Mouse (Mus musculus) layer of hippocampus, adult 9-11 months (tissue): ENCODE results near the gene Tes.
A peak's percentile ranks its signal among the peaks of the same experiment; 100 is the strongest.

Source experiments
- DNase-seq: peaks from one replicate; pipeline ENCODE4 v3.0.0; 2022

The Tes gene

DNA sequence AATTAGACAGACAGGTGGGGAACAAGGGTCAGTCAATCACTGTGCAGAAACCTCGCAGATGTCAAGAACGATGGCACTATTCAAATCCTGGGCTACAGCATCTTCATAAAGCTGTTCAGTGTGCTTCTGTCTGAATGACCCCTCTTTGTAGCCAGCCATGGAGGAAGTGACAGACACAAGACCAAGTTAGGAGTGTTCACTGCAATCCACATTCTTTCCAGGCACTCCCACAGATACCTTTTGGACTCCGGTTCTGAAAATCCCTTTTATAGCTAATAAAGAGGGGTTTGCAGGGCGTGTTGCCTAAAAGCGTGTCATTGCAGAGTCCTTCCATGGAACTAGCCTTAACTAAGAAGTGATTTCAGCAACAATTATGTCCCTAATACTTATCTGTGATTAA is 14.9 kb downstream of the Tes start:
- DNase-seq = no peak

DNA sequence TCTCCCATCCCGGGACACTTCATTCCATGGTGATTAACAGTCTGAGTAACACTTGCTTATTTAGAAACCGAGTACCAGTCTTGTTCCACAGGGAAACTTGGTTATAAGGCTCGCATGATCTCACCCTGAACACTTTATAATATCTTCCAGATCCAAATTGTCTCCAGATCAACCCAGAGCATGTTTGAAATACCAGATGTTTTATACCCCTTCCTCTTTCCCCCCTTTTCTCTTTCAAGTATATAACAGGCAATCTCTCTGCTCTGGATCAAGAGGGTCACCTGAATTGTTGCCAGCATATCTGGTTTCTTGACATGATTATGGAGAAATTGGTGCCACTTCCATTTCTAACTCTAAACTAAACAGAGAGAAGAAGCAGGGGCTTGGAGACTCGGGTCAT is 17.3 kb downstream of the Tes start:
- DNase-seq = no peak

DNA sequence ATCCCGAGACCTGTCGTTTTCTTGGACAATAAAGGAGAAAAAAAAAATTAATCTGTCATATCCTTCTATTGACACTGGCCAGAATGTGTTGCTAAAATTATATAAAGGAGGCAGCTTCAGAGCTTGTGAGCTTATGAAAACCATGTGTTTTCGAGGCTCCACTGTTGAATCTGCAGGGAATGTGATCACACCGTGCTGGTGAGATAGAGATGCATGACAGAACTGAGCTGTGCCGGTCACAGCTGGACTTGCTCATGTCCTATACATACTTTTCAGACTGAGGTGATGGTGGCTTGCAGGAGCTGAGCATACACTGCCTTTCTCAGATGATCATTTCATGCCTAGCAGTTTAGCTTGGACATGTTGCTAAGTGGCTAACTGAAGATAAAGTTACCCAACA is 17.9 kb downstream of the Tes start:
- no peak for DNase-seq

DNA sequence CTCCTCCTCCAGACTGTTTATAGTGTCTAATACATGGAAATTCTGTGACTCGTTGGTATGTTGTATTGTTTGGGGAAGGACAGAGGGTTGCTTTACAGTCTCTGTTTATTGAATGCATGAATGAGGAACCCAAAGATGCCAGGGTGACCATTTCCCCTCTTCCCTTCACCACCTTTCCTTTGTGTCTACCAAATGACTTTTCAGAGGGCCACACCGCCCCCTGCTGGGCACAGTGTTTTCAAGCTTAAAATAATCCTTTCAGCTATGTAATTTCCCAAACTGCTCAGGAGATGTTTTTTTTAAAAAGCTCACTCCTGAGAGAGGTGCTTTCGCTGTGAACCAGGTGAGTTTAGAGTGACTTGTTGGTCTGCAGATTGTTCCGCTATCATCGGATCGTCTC is 22.5 kb downstream of the Tes start:
- peak; percentile 21 for DNase-seq

DNA sequence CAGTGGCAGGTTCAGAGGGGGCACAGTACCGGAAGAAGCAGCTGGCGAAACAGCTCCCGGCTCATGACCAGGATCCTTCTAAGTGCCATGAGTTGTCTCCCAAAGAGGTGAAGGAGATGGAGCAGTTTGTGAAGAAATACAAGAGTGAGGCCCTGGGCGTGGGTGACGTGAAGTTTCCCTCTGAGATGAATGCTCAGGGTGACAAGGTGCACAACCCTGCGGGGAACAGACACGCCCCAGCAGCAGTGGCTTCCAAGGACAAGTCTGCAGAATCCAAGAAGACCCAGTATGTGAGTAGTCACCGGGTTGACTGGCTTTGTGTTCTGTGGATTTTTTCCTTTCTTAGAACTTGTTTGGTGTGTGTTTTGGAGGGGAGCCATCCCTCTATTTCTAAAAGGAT is 32.4 kb downstream of the Tes start:
- no peak for DNase-seq

DNA sequence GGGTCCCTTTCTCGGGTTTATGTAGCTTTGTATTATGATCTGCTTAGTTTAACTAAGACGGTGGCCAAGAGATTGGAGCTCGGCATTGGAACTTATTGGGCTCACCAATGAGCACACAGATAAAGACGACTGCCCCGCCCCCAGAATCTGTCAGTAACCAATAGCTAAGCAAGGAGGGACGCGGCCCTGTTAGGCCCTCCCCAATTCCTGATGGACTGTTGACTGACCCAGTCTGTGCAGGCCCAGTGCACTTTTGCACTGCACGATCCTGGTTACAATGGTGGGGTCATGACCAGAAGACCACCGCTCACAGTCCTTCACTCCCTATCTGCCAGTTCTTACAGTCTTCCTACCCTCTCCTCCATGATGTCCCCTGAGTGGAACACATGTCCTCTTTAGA is 33.6 kb downstream of the Tes start:
- no peak for DNase-seq

- DNase-seq = no peak
Observed at GRCm38 (mm10) chr6:17099477-17100130, 34.7 kb downstream of the Tes start.

DNA sequence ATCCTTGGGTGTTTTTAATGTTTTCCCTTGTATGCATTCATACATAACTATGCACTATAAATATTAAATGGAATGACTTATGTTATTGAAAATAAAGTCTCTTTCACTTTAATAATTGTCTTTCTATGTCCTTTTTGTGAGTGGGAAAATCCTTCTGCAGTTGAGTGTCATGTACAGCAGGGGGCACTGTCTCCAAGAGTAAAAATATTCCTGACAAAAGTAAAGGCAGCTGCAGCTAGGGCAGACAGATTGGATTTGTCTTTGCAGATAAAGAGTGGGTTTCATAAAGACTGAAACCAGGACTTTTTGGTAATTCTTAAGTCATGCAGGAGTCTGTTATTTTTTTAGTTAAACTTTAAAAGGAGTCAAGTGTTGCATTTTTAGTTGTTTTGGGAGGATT is 40.8 kb downstream of the Tes start:
- DNase-seq = peak; percentile 43

DNA sequence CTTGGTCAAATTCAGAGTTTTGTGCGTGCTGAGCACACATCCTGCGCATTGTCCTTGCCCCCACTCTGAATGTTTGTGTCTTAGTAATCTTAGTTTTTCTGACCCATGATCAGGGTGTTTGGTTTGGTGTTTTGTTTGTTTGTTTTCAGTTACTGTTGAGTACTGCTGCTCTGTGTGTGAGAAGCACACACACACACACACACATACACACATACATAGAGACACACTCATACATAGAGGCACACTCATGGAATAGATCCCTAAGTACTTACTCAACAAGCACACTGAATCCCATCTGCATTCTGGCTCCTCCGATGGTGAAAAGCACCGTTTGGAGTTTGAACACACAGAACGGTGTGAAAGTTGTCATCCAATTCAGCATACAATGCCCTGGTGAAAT is 41.5 kb downstream of the Tes start:
- no peak for DNase-seq

DNA sequence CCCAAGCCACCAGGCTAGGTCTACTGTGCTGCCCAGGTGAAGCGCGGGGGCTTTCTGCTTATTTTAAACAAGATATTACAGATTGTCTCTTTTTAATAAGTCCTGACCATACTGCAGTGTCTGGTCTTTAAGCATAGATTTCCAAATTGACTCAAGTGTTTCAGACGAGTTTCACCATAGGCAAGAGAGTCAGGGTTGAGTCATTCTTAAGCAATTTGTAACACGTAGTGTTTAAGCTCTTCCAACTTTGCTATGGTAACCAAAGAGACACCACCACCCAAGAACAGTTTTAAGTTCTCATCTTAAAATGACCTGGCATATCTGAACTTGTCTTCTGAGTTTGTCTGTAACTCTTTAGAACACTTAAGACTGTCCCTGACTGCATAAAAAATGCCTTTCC is 44.3 kb downstream of the Tes start:
- DNase-seq = no peak

GRCm38 (mm10) chr6:17110564-17111100 is 45.7 kb downstream of the Tes start:
- no peak for DNase-seq

GRCm38 (mm10) chr6:17112081-17112480 is 47.1 kb downstream of the Tes start:
- no peak for DNase-seq

DNA sequence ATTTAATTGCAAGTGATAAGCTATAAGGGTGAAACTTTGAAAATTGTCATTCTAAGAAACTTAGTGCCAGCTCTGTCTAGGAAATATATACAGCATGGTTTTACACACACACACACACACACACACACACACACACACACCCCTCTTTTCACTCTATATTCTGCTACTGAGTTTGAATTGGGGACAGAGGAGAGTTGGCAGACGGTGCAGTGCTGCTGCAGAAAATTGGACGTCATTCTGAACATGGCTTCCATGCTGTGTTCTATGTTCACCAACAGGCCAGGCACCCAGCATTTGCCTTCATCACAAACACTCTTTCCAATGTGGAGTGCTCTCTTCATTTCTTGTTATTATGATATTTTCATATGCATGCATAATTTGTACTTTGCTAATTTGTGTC is 48.0 kb downstream of the Tes start:
- no peak for DNase-seq

DNA sequence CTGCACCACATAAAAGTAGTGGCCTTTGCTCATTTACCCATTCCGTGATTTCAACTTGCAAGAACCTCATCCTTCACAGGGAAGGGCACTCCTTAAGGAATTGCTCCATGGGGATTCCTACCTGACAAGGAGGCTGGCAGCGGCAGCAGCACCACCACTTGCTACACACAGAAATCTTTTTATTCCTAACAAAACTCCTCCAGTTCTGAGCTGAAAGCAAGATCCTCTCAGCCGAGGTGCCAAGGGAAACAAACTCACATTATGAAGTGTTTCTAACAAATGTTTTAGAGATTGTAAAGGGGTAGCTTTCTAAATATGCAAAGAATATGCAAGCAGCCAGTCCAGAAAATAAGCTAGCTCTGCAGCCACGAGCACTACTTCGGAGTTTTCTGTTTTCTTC is 49.6 kb downstream of the Tes start:
- DNase-seq = no peak

GRCm38 (mm10) chr6:17115046-17115790 is 50.3 kb downstream of the Tes start:
- no peak for DNase-seq

GRCm38 (mm10) chr6:17119521-17120232 is 54.7 kb downstream of the Tes start:
- DNase-seq = peak; percentile 14

DNA sequence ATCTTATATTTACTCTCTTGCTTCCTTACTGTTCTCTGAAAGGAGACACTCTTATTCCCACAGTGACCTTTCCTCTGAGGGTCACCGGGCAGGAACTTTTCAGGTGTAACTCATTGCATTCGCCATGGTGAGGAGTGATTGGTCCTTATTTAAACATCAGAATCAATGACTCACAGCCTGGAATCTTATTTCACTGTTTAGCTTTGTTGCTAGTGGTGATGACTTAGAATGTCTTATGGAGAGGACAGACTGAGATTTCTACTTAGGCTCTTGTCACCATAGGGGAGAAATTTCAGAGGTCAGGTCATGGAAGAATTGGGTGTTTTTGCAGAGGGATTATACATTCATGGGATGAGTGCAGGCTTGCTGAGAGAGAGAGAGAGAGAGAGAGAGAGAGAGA is 75.1 kb downstream of the Tes start:
- DNase-seq = no peak

- peak; percentile 16 for DNase-seq
Observed at GRCm38 (mm10) chr6:17142577-17143359, 77.8 kb downstream of the Tes start.

DNA sequence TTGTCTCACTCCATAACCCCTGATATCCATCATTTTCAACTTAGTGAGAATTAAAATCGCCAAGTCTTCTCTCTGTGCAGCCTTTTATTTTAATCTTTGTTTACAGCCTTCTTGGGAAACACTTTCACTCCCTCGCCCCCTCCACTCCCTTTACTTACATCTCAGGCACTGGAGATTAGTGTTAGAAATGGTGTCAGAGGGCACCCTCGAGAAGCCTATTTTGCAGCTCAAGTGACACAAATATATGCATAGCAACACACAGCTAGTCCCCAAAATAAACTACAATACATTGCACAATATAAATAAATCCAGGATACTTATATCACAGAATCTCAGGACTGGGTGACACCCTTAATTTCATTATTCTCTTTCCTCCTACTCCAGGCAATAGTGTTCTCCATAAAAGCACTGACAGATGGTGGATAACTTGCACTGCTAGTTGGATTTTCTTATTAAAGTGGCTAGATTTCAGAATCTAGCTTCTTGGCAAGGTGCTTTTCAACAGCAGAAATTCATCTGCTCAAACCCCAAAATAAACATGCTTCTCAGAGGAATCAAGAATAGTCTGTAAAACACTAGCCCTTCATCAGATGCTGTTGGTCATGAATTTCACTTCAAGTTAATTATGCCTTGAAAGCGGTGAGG is 86.2 kb downstream of the Tes start:
- DNase-seq = peak; percentile 35

DNA sequence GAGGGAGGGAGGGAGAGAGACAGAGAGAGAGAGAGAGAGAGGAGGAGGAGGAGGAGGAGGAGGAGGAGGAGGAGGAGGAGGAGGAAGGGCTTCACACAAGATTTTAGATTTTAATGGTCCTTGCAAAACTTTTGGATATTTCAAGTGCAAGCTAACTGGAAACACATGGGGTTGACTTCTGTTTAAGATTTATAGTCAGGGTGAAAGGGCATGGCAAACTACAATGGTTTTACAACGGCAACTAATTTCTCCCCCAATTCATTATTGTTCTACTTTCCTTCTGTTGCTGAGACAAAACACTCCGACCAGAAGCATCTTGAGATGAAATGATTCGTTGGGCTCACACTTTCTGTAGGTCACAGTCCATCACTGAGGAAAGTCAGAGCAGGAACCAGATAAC is 87.6 kb downstream of the Tes start:
- no peak for DNase-seq
